Mouse (Mus musculus) liver, adult 2 months (tissue): ENCODE measurements at regions not wholly inside any gene's neighbourhood (a gene's known extent, or its start where the extent isn't known, plus 50 kb on each side); places are given as distances from the start of the nearest gene placed in this dataset.

Experiments used
- DNase-seq: peaks from one replicate; pipeline ENCODE4 v3.0.0-alpha.2; 2011; ENCODE audit warnings: low read depth, low spot score; ENCODE audit errors: extremely low read depth
- H3K27ac ChIP-seq: fragments of 200-500 bp; replicated peaks from 2 replicates; pipeline ENCODE4 v1.5.1; 2012; ENCODE audit warnings: low read depth, mild to moderate bottlenecking, control low read depth, inconsistent platforms, low read length; ENCODE audit not compliant: insufficient read depth
- H3K27me3 ChIP-seq: fragments of 200-500 bp; 2 replicates; pipeline ENCODE4 v1.6.1; 2012; ENCODE audit warnings: mild to moderate bottlenecking, moderate library complexity, low read length, inconsistent platforms; ENCODE audit not compliant: control insufficient read depth, insufficient read depth
- H3K36me3 ChIP-seq: fragments of 200-500 bp; 2 replicates; pipeline ENCODE4 v1.6.1; 2012; ENCODE audit warnings: low read length, inconsistent platforms; ENCODE audit not compliant: control insufficient read depth, insufficient read depth
- H3K4me1 ChIP-seq: fragments of 200-500 bp; 2 replicates; pipeline ENCODE4 v1.6.1; 2011; ENCODE audit warnings: low read length; ENCODE audit not compliant: control insufficient read depth, insufficient read depth
- H3K4me3 ChIP-seq: fragments of 200-500 bp; 2 replicates; pipeline ENCODE4 v1.5.1; 2011; ENCODE audit warnings: low read depth, mild to moderate bottlenecking, control low read depth, low read length, moderate library complexity; ENCODE audit not compliant: insufficient read depth
- H3K79me2 ChIP-seq: fragments of 200-500 bp; 2 replicates; pipeline ENCODE4 v1.6.1; 2012; ENCODE audit warnings: inconsistent platforms, mild to moderate bottlenecking, low read length, moderate library complexity; ENCODE audit not compliant: control insufficient read depth, insufficient read depth
- H3K9ac ChIP-seq: fragments of 200-500 bp; 2 replicates; pipeline ENCODE4 v1.6.1; 2012; ENCODE audit warnings: low read depth, mild to moderate bottlenecking, control low read depth, inconsistent platforms, low read length
- CTCF ChIP-seq: fragments of 200-500 bp; IDR thresholded peaks from 2 replicates; pipeline ENCODE4 v1.5.1; 2011; ENCODE audit warnings: low read depth, low read length, control low read depth
- POLR2A ChIP-seq: fragments of 200-500 bp; IDR thresholded peaks from 2 replicates; pipeline ENCODE4 v1.6.1; 2011; ENCODE audit warnings: low read length, control low read depth; ENCODE audit not compliant: insufficient read depth; ENCODE audit errors: extremely low read depth
- WGBS: fragments of 180-500 bp; shearing (Covaris S2); methylation state at CpG from one replicate; pipeline ENCODE4 v1.1.7; 2018; 5-methylcytosine and 5-hydroxymethylcytosine counted together

- no peak overlapping the region for H3K27ac ChIP-seq
- 22% methylated on average over 1 of the region's 1 CpGs for WGBS
- no peaks in the 10 kb centered on the region for H3K79me2 ChIP-seq
- no peaks in the 10 kb centered on the region for H3K36me3 ChIP-seq
- no peak overlapping the region for H3K4me3 ChIP-seq
- no peaks in the 10 kb centered on the region for H3K27me3 ChIP-seq
- no peak for DNase-seq
- TF ChIP-seq CTCF = no peak
- TF ChIP-seq POLR2A = no peak
- H3K4me1 ChIP-seq = no peaks in the 10 kb centered on the region
- H3K9ac ChIP-seq = no peak overlapping the region
Observed at GRCm38 (mm10) chr16:23776501-23776900, 114.3 kb downstream of the Sst start.

GRCm38 (mm10) chr16:23758136-23758812, 132.5 kb downstream of the Sst start:
- no peaks in the 10 kb centered on the region for H3K4me1 ChIP-seq
- H3K4me3 ChIP-seq = no peak overlapping the region
- no peak for TF ChIP-seq CTCF
- TF ChIP-seq POLR2A = no peak
- H3K27ac ChIP-seq = no peak overlapping the region
- no peak overlapping the region for H3K9ac ChIP-seq
- H3K27me3 ChIP-seq = no peaks in the 10 kb centered on the region
- 72% methylated on average over 7 of the region's 7 CpGs for WGBS
- H3K79me2 ChIP-seq = no peaks in the 10 kb centered on the region
- H3K36me3 ChIP-seq = no peaks in the 10 kb centered on the region
- DNase-seq = peak; percentile 7

- H3K79me2 ChIP-seq = no peaks in the 10 kb centered on the region
- H3K4me3 ChIP-seq = no peak overlapping the region
- no peaks in the 10 kb centered on the region for H3K27me3 ChIP-seq
- H3K27ac ChIP-seq = no peak overlapping the region
- DNase-seq = no peak
- 80% methylated on average over 3 of the region's 3 CpGs for WGBS
- no peak overlapping the region for H3K9ac ChIP-seq
- TF ChIP-seq CTCF = no peak
- no peak for TF ChIP-seq POLR2A
- H3K4me1 ChIP-seq = no peaks in the 10 kb centered on the region
- no peaks in the 10 kb centered on the region for H3K36me3 ChIP-seq
Observed at GRCm38 (mm10) chr16:23737026-23737425, 153.7 kb downstream of the Sst start.

- DNase-seq = no peak
- no peak overlapping the region for H3K27ac ChIP-seq
- 66% methylated on average over 5 of the region's 5 CpGs for WGBS
- H3K27me3 ChIP-seq = no peaks in the 10 kb centered on the region
- no peaks in the 10 kb centered on the region for H3K36me3 ChIP-seq
- no peak overlapping the region for H3K9ac ChIP-seq
- H3K79me2 ChIP-seq = no peaks in the 10 kb centered on the region
- no peaks in the 10 kb centered on the region for H3K4me1 ChIP-seq
- no peak for TF ChIP-seq CTCF
- TF ChIP-seq POLR2A = no peak
- no peak overlapping the region for H3K4me3 ChIP-seq
Observed at GRCm38 (mm10) chr16:23735722-23736121, 155.0 kb downstream of the Sst start.

- H3K36me3 ChIP-seq = no peaks in the 10 kb centered on the region
- no peak overlapping the region for H3K27ac ChIP-seq
- H3K27me3 ChIP-seq = no peaks in the 10 kb centered on the region
- H3K79me2 ChIP-seq = no peaks in the 10 kb centered on the region
- H3K9ac ChIP-seq = no peak overlapping the region
- WGBS = 92% methylated on average over 4 of the region's 4 CpGs
- DNase-seq = no peak
- H3K4me1 ChIP-seq = no peaks in the 10 kb centered on the region
- H3K4me3 ChIP-seq = no peak overlapping the region
- TF ChIP-seq POLR2A (no peak), CTCF (no peak)
Observed at GRCm38 (mm10) chr16:23726562-23726961, 164.2 kb downstream of the Sst start.

- Histone ChIP-seq H3K9ac (no peak overlapping the region), H3K4me1 (no peaks in the 10 kb centered on the region), H3K4me3 (no peak overlapping the region), H3K36me3 (no peaks in the 10 kb centered on the region), H3K27me3 (no peaks in the 10 kb centered on the region), H3K79me2 (no peaks in the 10 kb centered on the region), H3K27ac (no peak overlapping the region)
- DNase-seq = no peak
- TF ChIP-seq CTCF = no peak
- TF ChIP-seq POLR2A = no peak
Observed at GRCm38 (mm10) chr16:23721745-23722144, 169.0 kb downstream of the Sst start.
